Mouse (Mus musculus) right cerebral cortex, postnatal 4 days (tissue): ENCODE measurements around the gene Slfn14.
"Not testable (repeated sequence)": the region's sequence is repeated elsewhere in the genome, so short reads cannot be mapped to it uniquely, and the experiment has no call there.

Experiments used
- DNase-seq: peaks from one replicate; pipeline ENCODE4 v3.0.0-alpha.2; 2022

The Slfn14 gene

DNA sequence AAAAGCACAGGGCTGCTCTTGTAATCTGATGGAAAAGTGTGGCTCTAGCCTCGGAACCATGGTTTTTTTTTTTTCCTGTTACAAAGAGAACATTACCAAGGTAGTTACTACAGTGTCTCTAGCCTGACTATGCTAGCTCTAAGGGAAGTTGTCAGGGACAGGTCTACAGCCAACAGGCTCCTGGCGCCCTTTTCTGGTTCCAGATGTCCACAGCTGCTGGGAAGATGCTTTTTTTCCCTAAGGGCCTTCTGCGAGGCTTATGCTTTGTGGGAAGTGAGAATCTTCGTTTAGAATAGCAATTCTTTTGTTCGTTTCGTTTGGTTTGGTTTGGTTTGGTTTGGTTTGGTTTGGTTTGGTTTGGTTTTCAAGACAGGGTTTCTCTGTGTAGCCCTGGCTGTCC lies 6.8 kb downstream of the Slfn14 start:
- DNase-seq = no peak

DNA sequence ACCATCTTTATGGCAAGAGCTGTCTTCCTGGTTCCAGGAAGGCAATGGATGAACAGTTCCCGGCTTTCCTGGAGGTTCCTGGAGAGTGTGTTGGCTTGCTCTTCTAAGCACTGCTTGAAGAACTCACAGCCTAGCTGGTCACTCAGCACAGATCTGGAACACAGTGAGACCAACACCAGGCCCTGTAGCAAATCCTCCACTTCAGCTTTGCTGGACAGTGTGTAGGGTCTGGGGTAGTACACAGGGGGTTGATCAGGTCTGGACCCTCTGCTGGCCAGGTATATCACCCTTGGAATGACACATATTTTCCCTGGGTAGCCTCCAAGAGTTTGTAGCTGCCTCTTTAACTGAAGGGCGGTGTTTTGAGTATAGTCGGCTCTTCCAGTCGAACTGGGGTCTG lies 7.5 kb downstream of the Slfn14 start:
- DNase-seq = no peak

DNA sequence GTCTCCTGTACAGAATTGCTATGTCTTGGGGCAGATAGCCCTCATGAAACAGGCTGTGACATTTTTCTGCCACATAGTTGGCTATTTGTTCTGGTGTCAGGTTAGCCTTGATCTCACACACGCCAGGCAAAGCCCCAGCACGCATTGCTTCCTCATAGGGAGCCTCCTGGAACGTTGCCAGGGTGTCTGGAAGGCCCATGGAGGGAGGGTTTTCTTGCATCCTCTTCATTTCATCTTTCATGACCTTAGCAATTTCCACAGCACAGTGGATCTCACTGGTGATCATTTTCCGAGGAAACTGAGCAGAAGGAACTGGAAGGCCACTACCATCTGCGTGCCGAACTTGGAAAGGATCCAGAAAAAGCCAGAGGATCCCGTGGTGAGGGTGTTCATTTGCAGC lies 10.3 kb downstream of the Slfn14 start:
- no peak for DNase-seq

DNA sequence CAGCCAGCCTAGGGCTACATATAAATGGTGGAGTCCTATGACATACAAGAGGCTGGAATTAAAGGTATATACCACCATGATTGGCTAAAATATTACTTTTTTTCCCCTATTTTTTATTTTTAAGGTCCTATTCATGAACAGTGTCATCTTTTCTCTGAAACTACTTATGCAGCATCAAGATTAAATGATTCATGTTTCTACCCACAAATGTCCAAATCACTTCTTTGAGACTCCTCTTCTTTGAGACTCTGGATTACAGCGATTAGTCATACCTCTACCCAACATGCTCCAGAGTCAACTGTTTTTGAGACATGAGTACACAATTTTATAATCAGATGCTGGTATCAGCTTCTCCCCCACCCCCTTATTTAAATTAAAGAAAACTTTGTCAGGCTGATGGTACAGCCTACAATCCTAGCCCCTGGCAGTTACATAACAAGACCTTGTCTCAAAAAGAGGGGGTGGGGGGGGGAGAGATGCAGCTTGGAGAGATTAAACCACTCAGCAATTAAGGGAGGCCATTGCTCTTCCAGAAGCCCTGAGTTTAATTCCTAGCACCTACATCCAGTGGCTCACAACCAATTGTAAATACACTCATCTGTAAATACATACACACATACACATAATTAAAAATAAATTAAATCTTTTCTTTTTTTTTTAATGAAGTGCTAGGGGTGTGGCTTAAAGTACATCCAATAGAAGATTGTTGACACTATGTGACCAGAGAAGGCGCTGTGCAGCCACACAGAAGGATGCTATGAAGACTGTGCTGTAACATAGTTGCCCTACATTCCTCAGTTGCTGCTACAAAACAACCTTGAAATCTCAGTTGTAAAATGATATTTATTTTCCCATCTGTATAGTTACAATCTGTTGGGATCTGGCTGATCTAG lies 14.3 kb downstream of the Slfn14 start:
- DNase-seq = no peak

DNA sequence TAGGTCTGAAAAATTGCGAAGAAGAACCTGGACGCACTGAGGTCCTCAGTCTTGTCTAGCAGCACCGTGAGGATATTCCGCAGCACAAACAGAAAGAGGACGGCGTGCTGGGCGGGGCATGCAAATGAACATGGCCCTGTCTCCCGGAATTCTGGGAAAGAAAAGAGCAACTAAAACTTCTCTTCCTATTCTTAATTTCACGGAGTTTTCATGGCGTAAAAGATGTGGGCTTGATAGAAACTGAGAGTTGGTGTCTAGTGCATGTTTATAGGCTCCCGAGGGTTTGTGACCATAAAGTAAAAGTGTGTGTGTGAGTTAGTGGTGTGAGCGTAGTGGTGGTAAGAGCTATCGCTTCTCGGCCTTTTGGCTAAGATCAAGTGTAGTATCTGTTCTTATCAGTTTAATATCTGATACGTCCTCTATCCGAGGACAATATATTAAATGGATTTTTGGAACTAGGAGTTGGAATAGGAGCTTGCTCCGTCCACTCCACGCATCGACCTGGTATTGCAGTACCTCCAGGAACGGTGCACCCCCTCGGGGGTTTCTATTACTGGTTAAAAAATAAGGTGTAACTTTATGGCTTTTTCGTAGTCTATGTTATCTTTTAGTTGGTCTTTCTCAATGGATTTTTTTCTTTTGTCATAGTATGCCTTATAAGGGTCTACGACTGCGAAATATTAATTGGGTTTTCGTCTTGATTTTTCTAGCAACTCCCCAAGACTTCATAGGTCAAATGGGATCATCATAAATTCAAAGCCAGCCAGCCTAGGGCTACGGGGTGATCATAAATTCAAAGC lies 15.2 kb downstream of the Slfn14 start:
- DNase-seq = peak; percentile 71

DNA sequence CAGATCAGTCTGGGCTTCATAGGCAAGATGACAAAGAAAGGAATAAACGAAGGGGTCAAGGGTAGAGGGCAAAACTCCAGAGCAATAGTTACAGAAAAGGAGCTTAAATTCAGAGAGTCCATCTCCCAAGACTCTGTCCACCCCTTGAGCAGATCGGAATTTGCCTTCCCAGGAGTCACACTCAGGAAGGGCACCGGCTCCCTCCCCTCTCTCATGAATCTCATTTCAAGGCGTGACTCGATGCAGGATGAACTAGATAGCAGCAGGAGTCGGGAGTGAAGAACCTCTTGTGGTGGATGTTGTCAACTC lies 15.7 kb downstream of the Slfn14 start:
- DNase-seq = no peak

DNA sequence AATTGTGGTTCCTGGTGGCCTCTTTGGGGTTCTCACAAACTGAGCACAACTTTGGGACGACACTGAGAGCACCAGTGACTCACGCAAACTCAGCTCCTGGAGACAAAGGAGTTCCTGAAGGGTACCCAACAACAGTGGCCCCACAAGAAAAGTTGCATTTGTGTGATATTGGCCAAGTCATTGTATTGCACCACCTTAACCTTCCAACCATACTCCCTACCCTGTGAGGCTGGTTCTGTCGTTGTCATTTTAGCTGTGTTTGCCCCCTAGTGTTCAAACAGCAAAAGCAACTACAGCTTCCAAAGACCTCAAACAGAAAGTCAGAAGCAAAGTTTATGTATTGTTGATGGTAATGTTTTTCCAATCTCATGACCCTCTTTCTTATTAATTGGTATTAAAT lies 23.4 kb downstream of the Slfn14 start:
- DNase-seq = no peak

DNA sequence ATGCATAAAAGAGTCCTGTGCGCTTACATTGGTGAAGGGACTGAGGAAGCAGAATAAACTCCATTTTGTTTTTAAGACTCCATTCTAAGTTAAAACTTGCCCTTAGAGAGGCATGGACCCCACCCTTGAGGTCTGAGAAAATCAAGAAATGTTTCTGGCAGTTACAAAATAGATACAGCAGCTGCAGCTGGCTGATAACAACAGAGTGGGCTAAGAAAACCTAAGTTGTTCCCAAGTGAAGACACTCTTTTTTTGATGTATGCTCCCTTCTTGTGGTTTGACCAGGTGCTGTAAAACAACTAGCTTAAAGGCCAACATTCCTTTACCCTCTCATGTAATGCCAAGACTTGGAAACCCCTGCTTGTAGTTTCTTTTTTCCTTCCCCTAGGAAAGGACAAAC lies 23.9 kb downstream of the Slfn14 start:
- no peak for DNase-seq

DNA sequence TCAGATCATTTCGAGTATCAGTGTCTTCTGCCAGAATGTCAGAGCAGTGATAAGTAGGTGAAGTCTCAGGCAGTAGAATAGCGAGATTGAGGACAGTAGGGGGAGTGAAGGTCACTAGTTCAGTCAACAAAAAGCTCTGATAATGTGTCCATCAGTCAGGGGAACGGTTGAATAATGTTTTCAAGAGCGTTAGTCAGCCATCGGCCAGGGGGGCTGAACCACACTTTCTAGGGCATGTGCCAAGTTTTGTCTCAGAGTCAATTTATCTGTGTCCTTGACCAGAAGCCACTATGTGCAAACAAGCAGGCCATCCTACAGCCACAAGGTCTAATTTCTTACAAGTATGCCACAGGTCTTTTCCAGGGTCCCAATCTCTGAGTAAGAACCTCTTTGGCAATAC lies 29.3 kb downstream of the Slfn14 start:
- not testable (repeated sequence) for DNase-seq

DNA sequence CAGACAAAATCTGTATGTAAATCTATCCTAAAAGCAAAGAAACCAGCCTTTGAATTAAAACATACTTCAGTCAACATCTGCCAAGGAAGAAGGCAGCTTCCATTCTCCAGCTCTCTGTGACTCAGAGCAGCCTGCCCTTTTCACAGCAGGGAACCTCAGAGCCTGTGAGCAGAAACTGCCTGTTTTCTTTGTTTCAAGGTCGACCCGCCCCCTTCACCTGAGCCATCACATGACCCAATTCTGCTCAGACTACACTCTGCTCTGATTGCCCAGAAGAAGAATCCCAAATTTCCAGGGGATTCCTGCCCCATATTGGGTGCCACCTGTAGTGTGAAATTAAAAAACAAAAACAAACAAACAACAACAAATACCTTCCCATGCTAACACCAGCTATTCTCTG lies 46.7 kb downstream of the Slfn14 start:
- DNase-seq = no peak

DNA sequence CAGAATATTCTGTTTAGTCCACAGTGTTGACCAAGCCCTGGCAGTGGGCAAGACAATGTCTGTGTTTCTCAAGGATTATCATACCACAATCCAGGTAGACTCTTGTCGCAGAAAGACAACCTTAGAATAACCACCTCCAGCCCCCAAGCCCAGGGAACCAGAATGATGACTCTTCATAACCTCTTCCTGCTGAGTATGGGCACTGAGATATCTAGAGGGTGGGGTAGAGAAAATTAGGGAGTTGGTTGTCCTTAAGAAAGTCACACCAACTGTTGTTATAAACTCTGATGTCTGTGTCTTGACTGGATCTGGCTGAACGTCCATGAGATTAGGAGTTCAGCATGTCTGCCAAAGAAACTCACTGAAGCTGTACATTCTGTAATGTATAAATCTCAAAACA lies 48.1 kb downstream of the Slfn14 start:
- DNase-seq = no peak

DNA sequence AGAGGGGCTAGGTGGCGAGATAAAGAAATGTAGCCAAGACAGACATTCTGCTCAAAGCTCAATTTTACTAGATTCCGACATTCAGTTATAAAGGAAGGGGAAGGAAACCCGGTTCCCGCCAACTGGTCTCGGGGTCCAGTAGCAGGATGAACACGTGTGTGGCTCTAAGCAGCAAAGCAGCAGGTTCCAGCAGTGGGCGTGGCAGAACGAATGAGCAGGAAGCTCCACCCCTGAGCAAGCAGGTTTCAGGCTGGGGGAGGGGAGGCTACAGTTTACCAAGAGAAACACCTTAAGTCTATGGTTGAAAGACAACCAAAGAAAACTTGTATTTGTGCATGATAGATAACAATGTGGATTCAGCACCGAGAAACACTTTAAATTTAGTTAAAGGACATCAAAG lies 49.1 kb downstream of the Slfn14 start:
- DNase-seq = not testable (repeated sequence)

DNA sequence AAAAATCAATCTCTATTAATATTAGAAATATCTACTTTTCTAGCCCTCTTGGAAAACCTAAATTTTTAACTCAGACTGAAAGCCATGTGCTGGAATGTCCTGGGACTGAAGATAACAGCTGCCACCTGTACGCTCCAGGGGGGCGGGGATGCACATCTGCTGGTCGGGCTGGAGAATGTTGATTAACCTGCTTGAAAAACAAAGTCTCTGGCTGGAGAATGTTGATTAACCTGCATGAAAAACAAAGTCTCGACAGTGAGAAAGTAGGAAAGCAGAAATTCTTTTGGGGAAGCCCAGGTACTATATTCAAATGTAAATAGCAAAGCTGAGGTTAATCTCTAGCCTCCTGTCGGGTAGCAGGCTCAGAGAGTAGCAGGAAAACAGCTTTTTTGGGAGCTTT lies 52.9 kb downstream of the Slfn14 start:
- not testable (repeated sequence) for DNase-seq

DNA sequence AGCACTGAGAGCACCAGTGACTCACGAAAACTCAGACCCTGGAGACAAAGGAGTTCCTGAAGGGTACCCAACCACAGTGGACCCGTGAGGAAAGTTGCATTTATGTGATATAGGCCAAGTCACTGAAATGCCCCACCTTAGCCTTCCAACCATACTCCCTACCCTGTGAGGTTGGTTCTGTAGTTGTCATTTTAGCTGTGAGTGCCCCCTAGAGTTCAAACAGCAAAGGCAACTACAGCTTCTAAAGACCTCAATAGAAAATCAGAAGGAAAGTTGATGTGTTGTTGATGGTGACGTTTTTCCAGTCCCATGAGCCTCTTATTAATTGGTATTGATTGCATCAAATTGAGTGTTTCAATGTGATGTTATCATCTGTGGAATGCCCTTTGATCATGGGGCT lies 55.6 kb downstream of the Slfn14 start:
- no peak for DNase-seq

DNA sequence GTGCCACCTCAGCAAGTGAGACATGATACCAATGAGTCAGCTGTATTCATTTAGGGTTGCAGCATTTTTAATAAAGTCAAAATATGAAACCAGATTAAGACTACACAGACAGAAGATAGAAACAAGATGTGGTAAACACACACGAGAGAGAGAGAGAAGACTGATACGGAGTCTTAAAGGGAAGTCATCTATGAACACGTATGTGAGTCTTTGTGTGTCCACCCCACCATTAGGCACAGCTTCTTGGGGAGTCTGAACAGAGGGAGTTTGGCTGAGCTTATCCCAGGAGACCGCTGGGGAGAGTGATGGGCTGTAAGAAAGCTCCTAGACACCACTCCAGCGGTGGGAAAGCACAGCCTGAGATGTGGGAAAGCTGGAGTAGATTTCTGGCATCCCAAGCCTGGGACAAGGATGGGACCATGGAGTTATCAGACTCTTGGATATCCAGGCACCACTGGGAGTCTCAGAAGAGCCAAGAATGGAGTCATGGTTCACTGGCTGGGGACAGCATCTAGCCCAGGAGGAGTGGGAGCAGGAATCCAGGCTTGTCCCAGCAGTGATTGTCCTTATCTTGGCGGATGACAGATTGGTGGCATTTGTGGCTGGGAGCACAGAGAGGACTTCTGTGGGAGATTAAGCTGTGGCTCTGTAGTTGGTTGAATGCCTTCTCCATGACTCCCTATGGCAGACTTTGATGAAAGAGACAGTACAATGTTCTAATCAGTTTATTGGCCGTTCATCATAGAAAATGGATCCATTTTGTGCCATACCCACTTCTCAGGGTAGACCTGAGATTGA lies 58.4 kb downstream of the Slfn14 start:
- DNase-seq = no peak

DNA sequence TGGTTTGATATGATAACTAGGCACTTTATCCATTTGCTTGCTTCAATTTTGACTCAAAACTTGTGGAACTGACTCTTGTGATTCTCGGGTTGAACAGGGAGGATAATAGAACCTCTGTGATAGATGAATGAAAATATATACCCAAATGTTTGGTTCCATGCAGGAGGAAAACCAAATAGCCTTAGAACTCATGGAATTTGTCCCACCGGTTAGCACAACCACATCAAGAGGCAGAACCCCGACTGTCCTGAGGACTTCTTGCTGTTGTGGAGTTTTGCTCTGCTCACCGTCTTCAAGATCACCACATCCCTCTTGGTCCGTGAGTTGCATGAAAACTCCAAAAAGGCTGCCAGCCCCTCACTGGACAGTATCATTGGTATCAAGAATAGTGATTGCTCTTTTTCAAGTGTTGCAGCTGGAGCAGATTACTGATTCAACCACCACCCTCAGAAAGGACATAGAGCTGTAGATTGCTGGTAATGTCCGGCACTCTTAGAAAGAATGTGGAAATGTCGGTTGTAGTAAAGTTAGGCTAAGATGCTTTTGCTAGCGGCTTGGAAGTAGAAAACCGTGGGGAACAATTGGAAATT lies 61.1 kb downstream of the Slfn14 start:
- DNase-seq = no peak
